Mouse (Mus musculus) CD4-positive, CD25-positive, alpha-beta regulatory T cell (primary cell): ENCODE results near the gene Arglu1. TPM values are rescaled to one million over a fixed set of nuclear protein-coding genes. Genes with fewer than 3 reads are reported as not detected.

Experiments
- polyA plus RNA-seq: library from polyadenylated mRNA; unstranded; fragments of 100-300 nt; shearing (Covaris generic); gene quantifications from one replicate; pipeline ENCODE4 v1.2.1, GENCODE M21; 2017

Gene Arglu1
- 128 TPM for polyA plus RNA-seq

GRCm38 (mm10) chr8:8690146-8691092 lies at the start of gene Arglu1:
Arglu1 (minus strand) TSS chr8:8690521.

GRCm38 (mm10) chr8:8661103-8661758 lies 29.1 kb downstream of the Arglu1 start, which contains the start of gene Efnb2:
Efnb2 (minus strand) TSS chr8:8661242.

Other genes with a start within 250 kb of the Arglu1 start
- gene Efnb2, start 29.3 kb downstream of the Arglu1 start, polyA plus RNA-seq: 0.24 TPM